ENCODE assay signal across 21 mouse cellular contexts in the genomic region with DNA sequence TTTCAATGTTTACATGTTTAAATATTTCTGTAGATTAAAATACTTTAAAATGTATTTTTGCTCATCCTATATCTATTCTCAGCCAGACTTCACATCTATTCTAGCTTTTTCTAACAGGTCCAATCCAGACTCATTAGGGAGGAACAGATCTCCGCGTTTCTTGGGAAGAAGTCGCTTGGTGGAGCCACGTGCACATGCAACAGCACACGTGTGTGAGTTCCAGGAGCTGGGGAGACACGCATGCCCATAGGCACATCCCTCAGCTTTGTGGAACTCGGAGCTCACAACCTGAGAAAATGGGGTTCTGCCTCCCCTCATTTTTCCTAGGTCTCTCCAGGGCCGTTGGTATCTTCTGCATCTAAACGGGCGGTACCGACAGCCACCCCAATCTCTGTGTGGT.
"Had no signal": no experiment of that assay in that cellular context is flagged by ENCODE, and none has a peak within 500 bp of the region (broad histone marks: within the 10 kb centered on the region; RNA-seq: fewer than 3 reads in every experiment).

No protein-coding gene starts in this region.

- H3K4me2 ChIP-seq: heart, embryonic 12.5 days; hindbrain, embryonic 13.5 days; hindbrain, embryonic 15.5 days; kidney, embryonic 15.5 days; limb, embryonic 13.5 days; limb, embryonic 15.5 days had no signal

- H3K9ac ChIP-seq: heart, embryonic 12.5 days; hindbrain, embryonic 13.5 days; hindbrain, embryonic 15.5 days; kidney, embryonic 15.5 days; limb, embryonic 13.5 days; limb, embryonic 15.5 days had no signal

- H3K4me1 ChIP-seq: limb, embryonic 15.5 days had no signal

- H3K27me3 ChIP-seq: heart, embryonic 12.5 days; hindbrain, embryonic 15.5 days; limb, embryonic 13.5 days; limb, embryonic 15.5 days had no signal

- H3K4me3 ChIP-seq: heart, adult 2 months; heart, embryonic 12.5 days; hindbrain, embryonic 13.5 days; hindbrain, embryonic 15.5 days; kidney, embryonic 15.5 days; limb, embryonic 13.5 days; limb, embryonic 15.5 days had no signal

- DNase-seq: gastrocnemius, postnatal 14 days; gastrocnemius, postnatal 36 days; heart, adult 2 months; heart, postnatal 10 days; kidney, adult 11 months; kidney, adult 2 months; kidney, adult 9 months; kidney, postnatal 14 days; kidney, postnatal 36 days; layer of hippocampus, adult 9-11 months; layer of hippocampus, postnatal 36 days; left cerebral cortex, postnatal 4 days had no signal

- H3K9me3 ChIP-seq: heart, embryonic 12.5 days; hindbrain, embryonic 13.5 days; hindbrain, embryonic 15.5 days; kidney, embryonic 15.5 days; limb, embryonic 13.5 days; limb, embryonic 15.5 days had no signal

- H3K27ac ChIP-seq: heart, adult 2 months; hindbrain, embryonic 13.5 days; hindbrain, embryonic 15.5 days; hindbrain, postnatal 0 days; kidney, embryonic 15.5 days; kidney, postnatal 0 days; limb, embryonic 13.5 days; limb, embryonic 15.5 days had no signal

- H3K36me3 ChIP-seq: heart, embryonic 12.5 days; hindbrain, embryonic 13.5 days; hindbrain, embryonic 15.5 days; kidney, embryonic 15.5 days; limb, embryonic 13.5 days; limb, embryonic 15.5 days had no signal

- ATAC-seq: hindbrain, postnatal 0 days; intestine, embryonic 16.5 days had no signal
